Mouse (Mus musculus): ENCODE measurements around the gene Sys1. TPM values are rescaled to one million over a fixed set of nuclear protein-coding genes. Genes with fewer than 3 reads are reported as not detected.

The Sys1 gene
- polyA plus RNA-seq (2014; fragmentation: Illumina TruSeq; extraction: RNeasy Lipid Tissue Mini Kit (QIAGEN cat#74804); ENCODE audit: low read depth, low replicate concordance) = 10.1 TPM

GRCm38 (mm10) chr2:164456864-164457300 lies at the start of gene Sys1:
TSS of gene Sys1 (plus strand) at chr2:164456964.

GRCm38 (mm10) chr2:164443460-164444000 lies 13.2 kb upstream of the Sys1 start, which contains the start of gene Sdc4:
TSS of gene Sdc4 (minus strand) at chr2:164443887.

GRCm38 (mm10) chr2:164460745-164461551 lies 4.2 kb downstream of the Sys1 start, which contains the start of gene Gm20458:
TSS of gene Gm20458 (plus strand) at chr2:164460967.

GRCm38 (mm10) chr2:164473624-164474023 lies 16.9 kb downstream of the Sys1 start, which contains the start of gene Trp53tg5:
TSS of gene Trp53tg5 (minus strand) at chr2:164473724.

GRCm38 (mm10) chr2:164485681-164486257 lies 29.0 kb downstream of the Sys1 start, which contains the start of gene Dbndd2:
TSS of gene Dbndd2 (plus strand) at chr2:164486106.

DNA sequence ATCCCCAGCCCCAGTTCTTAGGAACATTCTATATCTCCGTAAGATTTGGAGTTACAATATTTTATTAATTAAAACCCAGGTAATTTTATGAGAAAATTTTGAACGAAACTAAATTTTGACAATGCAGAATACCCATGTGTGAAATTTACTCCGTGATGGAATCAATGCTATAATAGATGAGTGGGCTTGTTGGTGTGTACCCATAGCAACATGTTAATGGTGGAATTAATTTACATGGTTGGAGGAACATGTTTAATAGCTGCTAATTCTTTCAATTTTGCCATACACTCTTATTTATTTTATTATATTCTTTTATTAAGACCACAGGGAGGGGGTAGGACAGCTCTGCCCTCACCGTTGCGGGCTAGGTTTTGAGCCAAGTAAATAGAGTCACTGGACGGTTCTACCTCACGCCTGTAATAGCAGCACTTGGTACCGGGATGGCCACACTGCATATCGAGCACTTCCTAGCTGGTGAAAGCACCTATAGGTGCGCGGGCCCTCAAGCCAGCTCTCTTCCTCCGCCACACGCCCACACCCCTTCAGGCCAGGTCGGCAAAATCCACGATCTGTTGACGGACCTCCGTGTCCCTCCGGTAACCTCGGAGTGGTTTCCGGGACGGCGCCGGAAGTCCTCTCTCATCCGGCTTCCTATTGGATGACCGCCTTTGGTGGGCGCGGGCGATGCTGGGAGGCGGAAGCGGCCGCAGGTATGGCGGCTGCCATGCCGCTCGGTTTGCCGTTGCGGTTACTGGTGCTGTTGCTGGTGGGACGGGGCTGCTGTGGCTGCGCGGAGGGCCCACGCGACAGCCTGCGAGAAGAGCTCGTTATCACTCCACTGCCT lies 40.3 kb downstream of the Sys1 start, which contains the start of gene Pigt:
Pigt (plus strand) TSS at position 674 of the 844 bp plus-strand sequence.

Other genes with a start within 250 kb of the Sys1 start
- gene Wfdc15b, start 235.3 kb upstream of the Sys1 start, polyA plus RNA-seq (2014; fragmentation: Illumina TruSeq; extraction: RNeasy Lipid Tissue Mini Kit (QIAGEN cat#74804); ENCODE audit: low read depth, low replicate concordance) = not detected
- not detected for gene Svs2, start 218.5 kb upstream of the Sys1 start, polyA plus RNA-seq (2014; fragmentation: Illumina TruSeq; extraction: RNeasy Lipid Tissue Mini Kit (QIAGEN cat#74804); ENCODE audit: low read depth, low replicate concordance)
- not detected for gene Svs3b, start 200.3 kb upstream of the Sys1 start, polyA plus RNA-seq (2014; fragmentation: Illumina TruSeq; extraction: RNeasy Lipid Tissue Mini Kit (QIAGEN cat#74804); ENCODE audit: low read depth, low replicate concordance)
- gene Svs4, start 178.5 kb upstream of the Sys1 start, polyA plus RNA-seq (2014; fragmentation: Illumina TruSeq; extraction: RNeasy Lipid Tissue Mini Kit (QIAGEN cat#74804); ENCODE audit: low read depth, low replicate concordance) = not detected
- not detected for gene Svs3a, start 167.7 kb upstream of the Sys1 start, polyA plus RNA-seq (2014; fragmentation: Illumina TruSeq; extraction: RNeasy Lipid Tissue Mini Kit (QIAGEN cat#74804); ENCODE audit: low read depth, low replicate concordance)
- gene Svs6, start 140.2 kb upstream of the Sys1 start, polyA plus RNA-seq (2014; fragmentation: Illumina TruSeq; extraction: RNeasy Lipid Tissue Mini Kit (QIAGEN cat#74804); ENCODE audit: low read depth, low replicate concordance) = not detected
- not detected for gene Svs5, start 124.2 kb upstream of the Sys1 start, polyA plus RNA-seq (2014; fragmentation: Illumina TruSeq; extraction: RNeasy Lipid Tissue Mini Kit (QIAGEN cat#74804); ENCODE audit: low read depth, low replicate concordance)
- gene Slpi, start 67.9 kb upstream of the Sys1 start, polyA plus RNA-seq (2014; fragmentation: Illumina TruSeq; extraction: RNeasy Lipid Tissue Mini Kit (QIAGEN cat#74804); ENCODE audit: low read depth, low replicate concordance) = not detected
- not detected for gene Rbpjl, start 53.8 kb upstream of the Sys1 start, polyA plus RNA-seq (2014; fragmentation: Illumina TruSeq; extraction: RNeasy Lipid Tissue Mini Kit (QIAGEN cat#74804); ENCODE audit: low read depth, low replicate concordance)
- 0.85 TPM for gene Matn4, start 51.8 kb upstream of the Sys1 start, polyA plus RNA-seq (2014; fragmentation: Illumina TruSeq; extraction: RNeasy Lipid Tissue Mini Kit (QIAGEN cat#74804); ENCODE audit: low read depth, low replicate concordance)
- 255 TPM for gene Sdc4, start 13.1 kb upstream of the Sys1 start, polyA plus RNA-seq (2014; fragmentation: Illumina TruSeq; extraction: RNeasy Lipid Tissue Mini Kit (QIAGEN cat#74804); ENCODE audit: low read depth, low replicate concordance)
- gene Gm20458, start 4.0 kb downstream of the Sys1 start, polyA plus RNA-seq (2014; fragmentation: Illumina TruSeq; extraction: RNeasy Lipid Tissue Mini Kit (QIAGEN cat#74804); ENCODE audit: low read depth, low replicate concordance) = not detected
- not detected for gene Trp53tg5, start 16.8 kb downstream of the Sys1 start, polyA plus RNA-seq (2014; fragmentation: Illumina TruSeq; extraction: RNeasy Lipid Tissue Mini Kit (QIAGEN cat#74804); ENCODE audit: low read depth, low replicate concordance)
- gene Dbndd2, start 29.1 kb downstream of the Sys1 start, polyA plus RNA-seq (2014; fragmentation: Illumina TruSeq; extraction: RNeasy Lipid Tissue Mini Kit (QIAGEN cat#74804); ENCODE audit: low read depth, low replicate concordance) = 6.6 TPM
- gene Pigt, start 40.6 kb downstream of the Sys1 start, polyA plus RNA-seq (2014; fragmentation: Illumina TruSeq; extraction: RNeasy Lipid Tissue Mini Kit (QIAGEN cat#74804); ENCODE audit: low read depth, low replicate concordance) = 8.1 TPM
- gene Wfdc2, start 105.4 kb downstream of the Sys1 start, polyA plus RNA-seq (2014; fragmentation: Illumina TruSeq; extraction: RNeasy Lipid Tissue Mini Kit (QIAGEN cat#74804); ENCODE audit: low read depth, low replicate concordance) = 30.2 TPM
- gene Spint3, start 116.5 kb downstream of the Sys1 start, polyA plus RNA-seq (2014; fragmentation: Illumina TruSeq; extraction: RNeasy Lipid Tissue Mini Kit (QIAGEN cat#74804); ENCODE audit: low read depth, low replicate concordance) = not detected
- gene Wfdc6a, start 128.5 kb downstream of the Sys1 start, polyA plus RNA-seq (2014; fragmentation: Illumina TruSeq; extraction: RNeasy Lipid Tissue Mini Kit (QIAGEN cat#74804); ENCODE audit: low read depth, low replicate concordance) = not detected
- gene Eppin, start 136.6 kb downstream of the Sys1 start, polyA plus RNA-seq (2014; fragmentation: Illumina TruSeq; extraction: RNeasy Lipid Tissue Mini Kit (QIAGEN cat#74804); ENCODE audit: low read depth, low replicate concordance) = not detected
- not detected for gene Wfdc6b, start 156.6 kb downstream of the Sys1 start, polyA plus RNA-seq (2014; fragmentation: Illumina TruSeq; extraction: RNeasy Lipid Tissue Mini Kit (QIAGEN cat#74804); ENCODE audit: low read depth, low replicate concordance)
- gene Wfdc8, start 156.7 kb downstream of the Sys1 start, polyA plus RNA-seq (2014; fragmentation: Illumina TruSeq; extraction: RNeasy Lipid Tissue Mini Kit (QIAGEN cat#74804); ENCODE audit: low read depth, low replicate concordance) = 0.50 TPM
- not detected for gene Wfdc16, start 181.8 kb downstream of the Sys1 start, polyA plus RNA-seq (2014; fragmentation: Illumina TruSeq; extraction: RNeasy Lipid Tissue Mini Kit (QIAGEN cat#74804); ENCODE audit: low read depth, low replicate concordance)
- gene Wfdc10, start 199.1 kb downstream of the Sys1 start, polyA plus RNA-seq (2014; fragmentation: Illumina TruSeq; extraction: RNeasy Lipid Tissue Mini Kit (QIAGEN cat#74804); ENCODE audit: low read depth, low replicate concordance) = not detected
- not detected for gene Wfdc9, start 199.6 kb downstream of the Sys1 start, polyA plus RNA-seq (2014; fragmentation: Illumina TruSeq; extraction: RNeasy Lipid Tissue Mini Kit (QIAGEN cat#74804); ENCODE audit: low read depth, low replicate concordance)
- gene Wfdc11, start 217.1 kb downstream of the Sys1 start, polyA plus RNA-seq (2014; fragmentation: Illumina TruSeq; extraction: RNeasy Lipid Tissue Mini Kit (QIAGEN cat#74804); ENCODE audit: low read depth, low replicate concordance) = not detected
- 0.57 TPM for gene Wfdc13, start 228.1 kb downstream of the Sys1 start, polyA plus RNA-seq (2014; fragmentation: Illumina TruSeq; extraction: RNeasy Lipid Tissue Mini Kit (QIAGEN cat#74804); ENCODE audit: low read depth, low replicate concordance)
- not detected for gene Spint4, start 241.5 kb downstream of the Sys1 start, polyA plus RNA-seq (2014; fragmentation: Illumina TruSeq; extraction: RNeasy Lipid Tissue Mini Kit (QIAGEN cat#74804); ENCODE audit: low read depth, low replicate concordance)

All from sigmoid colon, adult 10 weeks (tissue).